Mouse (Mus musculus) embryonic fibroblast, embryonic 13.5 days (primary cell): ENCODE data around the gene Zic3.

Source experiments
- CTCF ChIP-seq: IDR thresholded peaks from 2 replicates; pipeline ENCODE4 v1.5.1; 2011; ENCODE audit warnings: mild to moderate bottlenecking, control low read depth, low read length, moderate library complexity, borderline replicate concordance; ENCODE audit not compliant: insufficient read depth
- POLR2A ChIP-seq: IDR thresholded peaks from 2 replicates; pipeline ENCODE4 v1.6.1; 2011; ENCODE audit warnings: low read depth, mild to moderate bottlenecking, control low read depth, low read length, moderate library complexity

GRCm38 (mm10) chrX:58015336-58015945 is 7.1 kb upstream of the Zic3 start:
- TF ChIP-seq POLR2A: no peak
- no peak for TF ChIP-seq CTCF
